Comparison of ENCODE assay signal across 33 mouse cellular contexts in genomic region chr5:52147141-52147540, GRCm38 (mm10). TPM values are rescaled to one million over a fixed set of nuclear protein-coding genes. Genes with fewer than 3 reads are reported as not detected.
DNase-seq lines count a peak whose midpoint lies in the region; ATAC-seq and TF ChIP-seq lines count a peak whose summit lies in the region.
"Had no signal": no experiment of that assay in that cellular context is flagged by ENCODE, and none has a peak within 500 bp of the region (broad histone marks: within the 10 kb centered on the region; RNA-seq: fewer than 3 reads in every experiment).

No protein-coding gene starts in this region.

- TF ChIP-seq EP300 in lung, postnatal 0 days (IDR thresholded peaks at IDR 0.05), result no peak

- H3K4me2 ChIP-seq in lung, postnatal 0 days (replicated peaks; ENCODE audit: low read depth, low read length), result no peak overlapping the region
- H3K4me2 ChIP-seq: embryonic facial prominence, embryonic 15.5 days; forebrain, embryonic 13.5 days; heart, embryonic 13.5 days; hindbrain, embryonic 15.5 days; liver, embryonic 13.5 days; midbrain, embryonic 15.5 days; neural tube, embryonic 15.5 days; stomach, embryonic 15.5 days had no signal

- H3K27ac ChIP-seq in lung, postnatal 0 days (ENCODE audit: low read length), result no peak overlapping the region
- peak overlapping the region; percentile 21 for H3K27ac ChIP-seq in macrophage
- H3K27ac ChIP-seq: embryonic facial prominence, embryonic 10.5 days; embryonic facial prominence, embryonic 15.5 days; forebrain, embryonic 13.5 days; heart, embryonic 13.5 days; hindbrain, embryonic 15.5 days; liver, embryonic 13.5 days; midbrain, embryonic 10.5 days; midbrain, embryonic 15.5 days; neural tube, embryonic 15.5 days; stomach, embryonic 15.5 days had no signal

- no peak for ATAC-seq in lung, postnatal 0 days
- ATAC-seq: forebrain, embryonic 13.5 days; inflammation-experienced regulatory T-cells, adult 6 months; midbrain, embryonic 15.5 days; Patski had no signal

- WGBS in lung, postnatal 0 days, result 48% methylated on average over 4 of the region's 4 CpGs
- 52% methylated on average over 4 of the region's 4 CpGs for WGBS in macrophage (ENCODE audit: missing documents)

- H3K79me2 ChIP-seq in macrophage (ENCODE audit: inconsistent target), result peaks cover 61% of the 10 kb centered on the region; the same call in 1 of the 2 replicates

- TF ChIP-seq CTCF in lung, postnatal 0 days (IDR thresholded peaks at IDR 0.05), result no peak

- H3K9ac ChIP-seq in lung, postnatal 0 days (replicated peaks; ENCODE audit: low read depth), result no peak overlapping the region
- H3K9ac ChIP-seq: embryonic facial prominence, embryonic 15.5 days; forebrain, embryonic 13.5 days; heart, embryonic 13.5 days; hindbrain, embryonic 15.5 days; liver, embryonic 13.5 days; midbrain, embryonic 15.5 days; neural tube, embryonic 15.5 days; stomach, embryonic 15.5 days had no signal

- no peak overlapping the region for H3K4me3 ChIP-seq in lung, postnatal 0 days (ENCODE audit: low read depth, low read length)
- H3K4me3 ChIP-seq in macrophage (ENCODE audit: inconsistent target), result no peak overlapping the region
- H3K4me3 ChIP-seq: embryonic facial prominence, embryonic 10.5 days; embryonic facial prominence, embryonic 15.5 days; forebrain, embryonic 13.5 days; heart, embryonic 13.5 days; hindbrain, embryonic 15.5 days; liver, embryonic 13.5 days; midbrain, embryonic 10.5 days; midbrain, embryonic 15.5 days; neural tube, embryonic 15.5 days; stomach, embryonic 15.5 days had no signal

- no peaks in the 10 kb centered on the region for H3K4me1 ChIP-seq in lung, postnatal 0 days (ENCODE audit: insufficient read depth, low read depth, low read length)
- H3K4me1 ChIP-seq: embryonic facial prominence, embryonic 10.5 days; embryonic facial prominence, embryonic 15.5 days; forebrain, embryonic 13.5 days; hindbrain, embryonic 15.5 days; liver, embryonic 13.5 days; midbrain, embryonic 10.5 days; midbrain, embryonic 15.5 days; neural tube, embryonic 15.5 days; stomach, embryonic 15.5 days had no signal

- no peaks in the 10 kb centered on the region for H3K27me3 ChIP-seq in lung, postnatal 0 days (replicated peaks; ENCODE audit: insufficient read depth, low read length)
- H3K27me3 ChIP-seq: embryonic facial prominence, embryonic 15.5 days; forebrain, embryonic 13.5 days; heart, embryonic 13.5 days; hindbrain, embryonic 15.5 days; liver, embryonic 13.5 days; midbrain, embryonic 15.5 days; neural tube, embryonic 15.5 days; Patski; stomach, embryonic 15.5 days had no signal

- H3K36me3 ChIP-seq in lung, postnatal 0 days (ENCODE audit: insufficient read depth, low read length), result 0 out of 2 replicates have a peak, but pooled peaks cover 5% of the 10 kb centered on the region
- H3K36me3 ChIP-seq in macrophage (ENCODE audit: inconsistent target), result peaks cover 18% of the 10 kb centered on the region; the same call in 1 of the 2 replicates

- peak; percentile 34 for DNase-seq in gastrocnemius, adult 18-20 months (ENCODE audit: low spot score)
- no peak for DNase-seq in gastrocnemius, postnatal 4 days (ENCODE audit: low spot score in 2 of 2)
- peak; percentile 74 for DNase-seq in lung, postnatal 0 days (ENCODE audit: low spot score)
- no peak for DNase-seq in lung, postnatal 14 days
- no peak for DNase-seq in left cerebral cortex, adult 8-10 months (ENCODE audit: low spot score in 2 of 2)
- no peak for DNase-seq in embryo, embryonic 9.5 days (ENCODE audit: extremely low spot score)
- DNase-seq: adrenal gland, postnatal 14 days; cerebellum, adult 11-12 months; cerebellum, postnatal 10 days; heart, adult 11 months; heart, postnatal 10 days; kidney, adult 11 months; kidney, postnatal 14 days; left cerebral cortex, postnatal 4 days; liver, embryonic 13.5 days; lung, adult 2 months; lung, postnatal 36 days; retina, postnatal 1 day; right cerebral cortex, postnatal 25 days; thymus, postnatal 14 days had no signal

- H3K9me3 ChIP-seq in lung, postnatal 0 days (ENCODE audit: low read length), result no peaks in the 10 kb centered on the region
- H3K9me3 ChIP-seq: embryonic facial prominence, embryonic 10.5 days; embryonic facial prominence, embryonic 15.5 days; forebrain, embryonic 13.5 days; G1E; heart, embryonic 13.5 days; hindbrain, embryonic 15.5 days; liver, embryonic 13.5 days; midbrain, embryonic 10.5 days; midbrain, embryonic 15.5 days; neural tube, embryonic 15.5 days; stomach, embryonic 15.5 days had no signal

RNA-seq across cellular contexts. Expression of gene Dhx15, which starts 43.2 kb away (rescaled TPM):
- total RNA-seq in gastrocnemius, adult 18-20 months (2021), result 10 to 100 TPM; 36.8 to 39.5 TPM
- 10 to 100 TPM; 77.5 to 88.2 TPM for total RNA-seq in gastrocnemius, postnatal 4 days (2021)
- polyA plus RNA-seq in lung, postnatal 0 days (2015; fragmentation: Nextera tagmentation; extraction: Ambion mirVana), result 62.6 and 68.8 TPM in 2 replicates
- 100 to 1,000 TPM; 236 to 425 (median 352) TPM for total RNA-seq in macrophage (2018; cell fraction: chromatin; rRNA removed)
- total RNA-seq in macrophage (2018; cell fraction: cytosol; rRNA removed), result 10 to 100 TPM; 51.9 to 88.2 (median 66.7) TPM
- total RNA-seq in macrophage (2018; cell fraction: nucleus; rRNA removed), result 100 to 1,000 TPM; 154 to 312 (median 208) TPM
- 70.4 to 111 TPM (median 91.7 TPM) in 3 replicates for polyA plus RNA-seq in macrophage (2018)
- total RNA-seq in left cerebral cortex, adult 8-10 months (2022), result 10 to 100 TPM; 84.8 to 90.4 (median 87.5) TPM

Comparison
In these comparisons a context has a peak if more than half of its experiments do, and no peak if none do; other contexts are left out.
1. DNase-seq: peak in gastrocnemius, adult 18-20 months (single experiment) and lung, postnatal 0 days (single experiment); none in gastrocnemius, postnatal 4 days (0 of 2), lung, postnatal 14 days (single experiment), left cerebral cortex, adult 8-10 months (0 of 2) and embryo, embryonic 9.5 days (single experiment).